Mouse (Mus musculus): ENCODE data around the gene Gstm6. TPM values are rescaled to one million over a fixed set of nuclear protein-coding genes. Genes with fewer than 3 reads are reported as not detected.
"Not testable (repeated sequence)": the region's sequence is repeated elsewhere in the genome, so short reads cannot be mapped to it uniquely, and the experiment has no call there.

The Gstm6 gene
- 6.6 and 6.7 TPM in 2 replicates for polyA plus RNA-seq (2015; fragmentation: Nextera tagmentation; extraction: Ambion mirVana)

- Histone ChIP-seq H3K9ac (no peak within 1 kb of the TSS), H3K36me3 (no peaks in the 10 kb centered on the region), H3K27me3 (no peaks in the 10 kb centered on the region), H3K4me3 (replicated peaks) (peak within 1 kb of the TSS; percentile 28), H3K9me3 (replicated peaks) (no peaks in the 10 kb centered on the region), H3K4me2 (replicated peaks) (peak within 1 kb of the TSS; percentile 41), H3K27ac (replicated peaks) (no peak within 1 kb of the TSS), H3K4me1 (peaks cover 5% of the 10 kb centered on the region; the same call in 1 of the 2 replicates)
- WGBS = 16% methylated on average over 20 of the region's 20 CpGs
- ATAC-seq (ENCODE audit: insufficient number of reproducible peaks, low FRiP score, low TSS enrichment, low read depth) = no peak
These were observed at the start of gene Gstm6 for GRCm38 (mm10) chr3:107943239-107943990. Gstm6 (minus strand) TSS chr3:107943749.

- Histone ChIP-seq H3K9me3 (replicated peaks) (no peaks in the 10 kb centered on the region), H3K4me3 (replicated peaks) (peak within 1 kb of the TSS; percentile 23), H3K4me1 (0 out of 2 replicates have a peak, but pooled peaks cover 4% of the 10 kb centered on the region), H3K9ac (no peak within 1 kb of the TSS), H3K27ac (replicated peaks) (no peak within 1 kb of the TSS; the same call in 1 of the 2 replicates), H3K27me3 (no peaks in the 10 kb centered on the region), H3K4me2 (replicated peaks) (peak within 1 kb of the TSS; percentile 18; the same call in 1 of the 2 replicates), H3K36me3 (no peaks in the 10 kb centered on the region)
- peak; percentile 73; the same call in 1 of the 2 replicates for ATAC-seq (ENCODE audit: insufficient number of reproducible peaks, low FRiP score, low TSS enrichment, low read depth)
- WGBS = 39% methylated on average over 8 of the region's 8 CpGs
These were observed 42.6 kb upstream of the Gstm6 start, which contains the start of gene Gstm2 for GRCm38 (mm10) chr3:107986041-107986562. Gstm2 (minus strand) TSS chr3:107986453.

- not testable (repeated sequence) for H3K27me3 ChIP-seq; H3K36me3 ChIP-seq; H3K9me3 ChIP-seq (replicated peaks); H3K4me3 ChIP-seq (replicated peaks); H3K27ac ChIP-seq (replicated peaks); ATAC-seq (ENCODE audit: insufficient number of reproducible peaks, low FRiP score, low TSS enrichment, low read depth); H3K9ac ChIP-seq; H3K4me1 ChIP-seq; H3K4me2 ChIP-seq (replicated peaks)
- WGBS = 93% methylated on average over 2 of the region's 2 CpGs
These were observed 41.6 kb upstream of the Gstm6 start for GRCm38 (mm10) chr3:107985141-107985540.

GRCm38 (mm10) chr3:107984471-107984870 lies 40.9 kb upstream of the Gstm6 start:
- Histone ChIP-seq H3K4me2 (replicated peaks) (no peak overlapping the region), H3K27me3 (no peaks in the 10 kb centered on the region), H3K9ac (no peak overlapping the region), H3K27ac (replicated peaks) (no peak overlapping the region), H3K9me3 (replicated peaks) (no peaks in the 10 kb centered on the region), H3K36me3 (no peaks in the 10 kb centered on the region), H3K4me3 (replicated peaks) (no peak overlapping the region), H3K4me1 (0 out of 2 replicates have a peak, but pooled peaks cover 4% of the 10 kb centered on the region)
- 89% methylated on average over 5 of the region's 5 CpGs for WGBS
- ATAC-seq (ENCODE audit: insufficient number of reproducible peaks, low FRiP score, low TSS enrichment, low read depth) = no peak

- no peak overlapping the region for H3K9ac ChIP-seq
- no peak overlapping the region for H3K27ac ChIP-seq (replicated peaks)
- H3K4me1 ChIP-seq = 0 out of 2 replicates have a peak, but pooled peaks cover 4% of the 10 kb centered on the region
- H3K9me3 ChIP-seq (replicated peaks) = no peaks in the 10 kb centered on the region
- no peak overlapping the region for H3K4me2 ChIP-seq (replicated peaks)
- WGBS = 64% methylated on average over 3 of the region's 3 CpGs
- no peak for ATAC-seq (ENCODE audit: insufficient number of reproducible peaks, low FRiP score, low TSS enrichment, low read depth)
- no peaks in the 10 kb centered on the region for H3K36me3 ChIP-seq
- no peak overlapping the region for H3K4me3 ChIP-seq (replicated peaks)
- no peaks in the 10 kb centered on the region for H3K27me3 ChIP-seq
These were observed 40.2 kb upstream of the Gstm6 start for GRCm38 (mm10) chr3:107983771-107984170.

- 0 out of 2 replicates have a peak, but pooled peaks cover 4% of the 10 kb centered on the region for H3K4me1 ChIP-seq
- WGBS = 79% methylated on average over 6 of the region's 6 CpGs
- H3K4me3 ChIP-seq (replicated peaks) = no peak overlapping the region
- no peak overlapping the region for H3K9ac ChIP-seq
- no peaks in the 10 kb centered on the region for H3K27me3 ChIP-seq
- no peak overlapping the region for H3K27ac ChIP-seq (replicated peaks)
- no peaks in the 10 kb centered on the region for H3K36me3 ChIP-seq
- ATAC-seq (ENCODE audit: insufficient number of reproducible peaks, low FRiP score, low TSS enrichment, low read depth) = no peak
- no peak overlapping the region for H3K4me2 ChIP-seq (replicated peaks)
- H3K9me3 ChIP-seq (replicated peaks) = no peaks in the 10 kb centered on the region
These were observed 39.2 kb upstream of the Gstm6 start for GRCm38 (mm10) chr3:107982726-107983125.

GRCm38 (mm10) chr3:107981261-107981660 lies 37.7 kb upstream of the Gstm6 start:
- H3K4me1 ChIP-seq = 0 out of 2 replicates have a peak, but pooled peaks cover 4% of the 10 kb centered on the region
- ATAC-seq (ENCODE audit: insufficient number of reproducible peaks, low FRiP score, low TSS enrichment, low read depth) = no peak
- no peak overlapping the region for H3K27ac ChIP-seq (replicated peaks)
- no peak overlapping the region for H3K4me2 ChIP-seq (replicated peaks)
- H3K27me3 ChIP-seq = no peaks in the 10 kb centered on the region
- no peak overlapping the region for H3K9ac ChIP-seq
- no peaks in the 10 kb centered on the region for H3K9me3 ChIP-seq (replicated peaks)
- WGBS = 59% methylated on average over 3 of the region's 3 CpGs
- no peak overlapping the region for H3K4me3 ChIP-seq (replicated peaks)
- H3K36me3 ChIP-seq = no peaks in the 10 kb centered on the region

- Histone ChIP-seq H3K36me3 (no peaks in the 10 kb centered on the region), H3K27me3 (no peaks in the 10 kb centered on the region), H3K27ac (replicated peaks) (no peak overlapping the region), H3K4me3 (replicated peaks) (no peak overlapping the region), H3K4me2 (replicated peaks) (no peak overlapping the region), H3K9me3 (replicated peaks) (no peaks in the 10 kb centered on the region), H3K4me1 (no peaks in the 10 kb centered on the region), H3K9ac (no peak overlapping the region)
- WGBS = 70% methylated on average over 3 of the region's 3 CpGs
- ATAC-seq (ENCODE audit: insufficient number of reproducible peaks, low FRiP score, low TSS enrichment, low read depth) = no peak
These were observed 34.1 kb upstream of the Gstm6 start for GRCm38 (mm10) chr3:107977691-107978090.

GRCm38 (mm10) chr3:107974237-107974636 lies 30.7 kb upstream of the Gstm6 start:
- no peak for ATAC-seq (ENCODE audit: insufficient number of reproducible peaks, low FRiP score, low TSS enrichment, low read depth)
- H3K4me1 ChIP-seq = no peaks in the 10 kb centered on the region
- H3K4me3 ChIP-seq (replicated peaks) = no peak overlapping the region
- no peak overlapping the region for H3K4me2 ChIP-seq (replicated peaks)
- no peak overlapping the region for H3K27ac ChIP-seq (replicated peaks)
- WGBS = 100% methylated on average over 1 of the region's 1 CpGs
- no peak overlapping the region for H3K9ac ChIP-seq
- H3K36me3 ChIP-seq = no peaks in the 10 kb centered on the region
- no peaks in the 10 kb centered on the region for H3K9me3 ChIP-seq (replicated peaks)
- no peaks in the 10 kb centered on the region for H3K27me3 ChIP-seq

- no peak for ATAC-seq (ENCODE audit: insufficient number of reproducible peaks, low FRiP score, low TSS enrichment, low read depth)
- Histone ChIP-seq H3K27me3 (no peaks in the 10 kb centered on the region), H3K9me3 (replicated peaks) (no peaks in the 10 kb centered on the region), H3K4me3 (replicated peaks) (no peak overlapping the region), H3K4me1 (no peaks in the 10 kb centered on the region), H3K9ac (no peak overlapping the region), H3K4me2 (replicated peaks) (no peak overlapping the region), H3K36me3 (no peaks in the 10 kb centered on the region), H3K27ac (replicated peaks) (no peak overlapping the region)
- WGBS = 85% methylated on average over 3 of the region's 3 CpGs
These were observed 28.5 kb upstream of the Gstm6 start for GRCm38 (mm10) chr3:107972070-107972469.

GRCm38 (mm10) chr3:107971101-107971500 lies 27.6 kb upstream of the Gstm6 start:
- WGBS = 59% methylated on average over 3 of the region's 3 CpGs
- not testable (repeated sequence) for H3K36me3 ChIP-seq; H3K4me1 ChIP-seq; H3K27ac ChIP-seq (replicated peaks); H3K4me2 ChIP-seq (replicated peaks); ATAC-seq (ENCODE audit: insufficient number of reproducible peaks, low FRiP score, low TSS enrichment, low read depth); H3K9ac ChIP-seq; H3K27me3 ChIP-seq; H3K4me3 ChIP-seq (replicated peaks); H3K9me3 ChIP-seq (replicated peaks)
